Mouse (Mus musculus) forebrain, embryonic 14.5 days (tissue): ENCODE results near the gene Ginm1. TPM values are rescaled to one million over a fixed set of nuclear protein-coding genes. Genes with fewer than 3 reads are reported as not detected.

Source experiments
- ATAC-seq: fragments of 200-750 bp; cut with Nextera tagmentation; 2 replicates; pipeline ENCODE4 v1.8.0; 2017; ENCODE audit warnings: mild to moderate bottlenecking, moderate library complexity
- DNase-seq: peaks from one replicate; pipeline ENCODE4 v3.0.0-alpha.2; 2015; ENCODE audit warnings: low spot score
- H3K27ac ChIP-seq: fragments of 300-500 bp; sonication (generic); 2 replicates; pipeline ENCODE4 v1.5.1; 2014; ENCODE audit warnings: low read depth, mild to moderate bottlenecking, control low read depth, low read length, moderate library complexity
- H3K27me3 ChIP-seq: fragments of 300-500 bp; sonication (generic); replicated peaks from 2 replicates; pipeline ENCODE4 v1.6.1; 2014; ENCODE audit warnings: low read length, control low read depth, mixed read lengths; ENCODE audit not compliant: control insufficient read depth, insufficient read depth
- H3K36me3 ChIP-seq: fragments of 300-500 bp; sonication (generic); 2 replicates; pipeline ENCODE4 v1.6.1; 2014; ENCODE audit warnings: low read length, control low read depth; ENCODE audit not compliant: control insufficient read depth, insufficient read depth
- H3K4me1 ChIP-seq: fragments of 300-500 bp; sonication (generic); 2 replicates; pipeline ENCODE4 v1.6.1; 2014; ENCODE audit warnings: antibody characterized with exemption, low read length, control low read depth; ENCODE audit not compliant: control insufficient read depth, insufficient read depth
- H3K4me2 ChIP-seq: fragments of 300-500 bp; sonication (generic); 2 replicates; pipeline ENCODE4 v1.6.1; 2014; ENCODE audit warnings: mild to moderate bottlenecking, control low read depth, low read length
- H3K4me3 ChIP-seq: fragments of 300-500 bp; sonication (generic); 2 replicates; pipeline ENCODE4 v1.5.1; 2014; ENCODE audit warnings: low read depth, low read length, control low read depth
- H3K9ac ChIP-seq: fragments of 300-500 bp; sonication (generic); 2 replicates; pipeline ENCODE4 v1.6.1; 2014; ENCODE audit warnings: mild to moderate bottlenecking, low read length, control low read depth, moderate library complexity
- H3K9me3 ChIP-seq: fragments of 300-500 bp; sonication (generic); replicated peaks from 2 replicates; pipeline ENCODE4 v1.6.1; 2016; ENCODE audit warnings: low read length, control low read depth, mixed read lengths; ENCODE audit not compliant: control insufficient read depth
- WGBS: fragments of 180-500 bp; shearing (Covaris S2); extraction: QIAGEN DNeasy Blood & Tissue Kit; methylation state at CpG from one replicate; pipeline ENCODE4 v1.1.7; 2014; 5-methylcytosine and 5-hydroxymethylcytosine counted together
- polyA plus RNA-seq: library from polyadenylated mRNA; unstranded; fragments of >200 nt; fragmentation: Nextera tagmentation; extraction: Ambion mirVana; gene quantifications from 2 replicates; pipeline ENCODE4 v1.2.1, GENCODE M21; 2014

Ginm1 gene
- polyA plus RNA-seq, 1 experiment from 2014 or later, result 54.2 TPM

GRCm38 (mm10) chr10:7819603-7820002, 27.0 kb upstream of the Ginm1 start:
- Histone ChIP-seq H3K4me2 (no peak overlapping the region), H3K36me3 (peaks cover 62% of the 10 kb centered on the region), H3K27me3 (no peaks in the 10 kb centered on the region), H3K4me1 (no peaks in the 10 kb centered on the region), H3K27ac (no peak overlapping the region), H3K9me3 (no peaks in the 10 kb centered on the region), H3K9ac (no peak overlapping the region), H3K4me3 (no peak overlapping the region)
- 94% methylated on average over 4 of the region's 4 CpGs for WGBS
- ATAC-seq, result no peak
- DNase-seq, result no peak

GRCm38 (mm10) chr10:7819156-7819555, 26.5 kb upstream of the Ginm1 start:
- H3K4me3 ChIP-seq, result no peak overlapping the region
- H3K36me3 ChIP-seq, result peaks cover 65% of the 10 kb centered on the region
- no peak for DNase-seq

GRCm38 (mm10) chr10:7818676-7819075, 26.1 kb upstream of the Ginm1 start:
- no peak for DNase-seq
- Histone ChIP-seq H3K4me1 (no peaks in the 10 kb centered on the region), H3K9me3 (no peaks in the 10 kb centered on the region), H3K27me3 (no peaks in the 10 kb centered on the region), H3K27ac (no peak overlapping the region), H3K4me2 (no peak overlapping the region), H3K4me3 (no peak overlapping the region), H3K36me3 (peaks cover 65% of the 10 kb centered on the region), H3K9ac (no peak overlapping the region)
- WGBS, result 93% methylated on average over 4 of the region's 4 CpGs
- no peak for ATAC-seq

More at GRCm38 (mm10) chr10:7819156-7819555, 26.5 kb upstream of the Ginm1 start:
- H3K4me2 ChIP-seq, result no peak overlapping the region
- no peak overlapping the region for H3K9ac ChIP-seq
- no peaks in the 10 kb centered on the region for H3K27me3 ChIP-seq
- 91% methylated on average over 4 of the region's 4 CpGs for WGBS
- H3K4me1 ChIP-seq, result no peaks in the 10 kb centered on the region
- H3K9me3 ChIP-seq, result no peaks in the 10 kb centered on the region
- H3K27ac ChIP-seq, result no peak overlapping the region
- no peak for ATAC-seq

GRCm38 (mm10) chr10:7816476-7816875, 23.9 kb upstream of the Ginm1 start:
- no peaks in the 10 kb centered on the region for H3K9me3 ChIP-seq
- no peak overlapping the region for H3K4me3 ChIP-seq
- H3K4me1 ChIP-seq, result no peaks in the 10 kb centered on the region
- peaks cover 67% of the 10 kb centered on the region for H3K36me3 ChIP-seq
- ATAC-seq (no peak), DNase-seq (no peak)
- no peak overlapping the region for H3K4me2 ChIP-seq
- no peak overlapping the region for H3K9ac ChIP-seq
- no peak overlapping the region for H3K27ac ChIP-seq
- H3K27me3 ChIP-seq, result no peaks in the 10 kb centered on the region
- WGBS, result 84% methylated on average over 2 of the region's 2 CpGs

- peaks cover 77% of the 10 kb centered on the region for H3K36me3 ChIP-seq
- peak; percentile 44 for ATAC-seq
- no peaks in the 10 kb centered on the region for H3K27me3 ChIP-seq
- no peak overlapping the region for H3K9ac ChIP-seq
- no peaks in the 10 kb centered on the region for H3K9me3 ChIP-seq
- no peak overlapping the region for H3K4me2 ChIP-seq
- WGBS, result 43% methylated on average over 2 of the region's 2 CpGs
- H3K27ac ChIP-seq, result no peak overlapping the region
- H3K4me3 ChIP-seq, result no peak overlapping the region
- DNase-seq, result peak; percentile 78
- H3K4me1 ChIP-seq, result no peaks in the 10 kb centered on the region
These were observed 17.3 kb upstream of the Ginm1 start for GRCm38 (mm10) chr10:7809937-7810336.

- no peak for ATAC-seq
- Histone ChIP-seq H3K9me3 (no peaks in the 10 kb centered on the region), H3K27ac (no peak overlapping the region), H3K4me3 (no peak overlapping the region), H3K36me3 (peaks cover 84% of the 10 kb centered on the region), H3K9ac (no peak overlapping the region), H3K4me1 (no peaks in the 10 kb centered on the region), H3K4me2 (no peak overlapping the region), H3K27me3 (no peaks in the 10 kb centered on the region)
- WGBS, result 93% methylated on average over 2 of the region's 2 CpGs
- no peak for DNase-seq
These were observed 10.0 kb upstream of the Ginm1 start for GRCm38 (mm10) chr10:7802519-7803140.

GRCm38 (mm10) chr10:7801258-7801657, 8.6 kb upstream of the Ginm1 start:
- DNase-seq, result no peak
- H3K9ac ChIP-seq, result no peak overlapping the region
- H3K4me3 ChIP-seq, result no peak overlapping the region
- H3K9me3 ChIP-seq, result no peaks in the 10 kb centered on the region
- no peak overlapping the region for H3K27ac ChIP-seq
- H3K4me2 ChIP-seq, result no peak overlapping the region
- no peaks in the 10 kb centered on the region for H3K4me1 ChIP-seq
- no peaks in the 10 kb centered on the region for H3K27me3 ChIP-seq
- WGBS, result 96% methylated on average over 3 of the region's 3 CpGs
- H3K36me3 ChIP-seq, result peaks cover 88% of the 10 kb centered on the region
- no peak for ATAC-seq

GRCm38 (mm10) chr10:7792254-7792750, 322 bp downstream of the Ginm1 start:
- H3K27me3 ChIP-seq, result no peaks in the 10 kb centered on the region
- H3K27ac ChIP-seq, result no peak overlapping the region
- H3K36me3 ChIP-seq, result peaks cover 28% of the 10 kb centered on the region
- peak; percentile 43; the same call in 1 of the 2 replicates for ATAC-seq
- under 1% methylated on average over 10 of the region's 10 CpGs for WGBS
- H3K4me3 ChIP-seq, result peak overlapping the region; percentile 91
- H3K9ac ChIP-seq, result peak overlapping the region; percentile 91
- DNase-seq, result no peak
- H3K4me2 ChIP-seq, result peak overlapping the region; percentile 56
- no peaks in the 10 kb centered on the region for H3K9me3 ChIP-seq
- peaks cover 10% of the 10 kb centered on the region for H3K4me1 ChIP-seq

- no peaks in the 10 kb centered on the region for H3K27me3 ChIP-seq
- peaks cover 14% of the 10 kb centered on the region for H3K36me3 ChIP-seq
- no peak overlapping the region for H3K4me2 ChIP-seq
- H3K9me3 ChIP-seq, result no peaks in the 10 kb centered on the region
- DNase-seq, result no peak
- no peak for ATAC-seq
- no peak overlapping the region for H3K4me3 ChIP-seq
- no peak overlapping the region for H3K9ac ChIP-seq
- H3K27ac ChIP-seq, result no peak overlapping the region
- peaks cover 4% of the 10 kb centered on the region for H3K4me1 ChIP-seq
- WGBS, result 50% methylated on average over 2 of the region's 2 CpGs
These were observed 5.3 kb downstream of the Ginm1 start for GRCm38 (mm10) chr10:7787319-7787718.
